Mouse (Mus musculus) induced T-regulatory cell, adult 2 months (primary cell): Measurements from ENCODE around the gene Sema4d.

Experiments
- DNase-seq: peaks from one replicate; pipeline ENCODE4 v3.0.0-alpha.2; 2012; ENCODE audit warnings: low read depth

Sema4d gene

GRCm38 (mm10) chr13:51753802-51754444 is 39.6 kb downstream of the Sema4d start:
- peak; percentile 83 for DNase-seq

- DNase-seq: no peak
Observed at GRCm38 (mm10) chr13:51753168-51753465, 40.4 kb downstream of the Sema4d start.

GRCm38 (mm10) chr13:51752346-51753167 is 41.0 kb downstream of the Sema4d start:
- DNase-seq: no peak

GRCm38 (mm10) chr13:51749578-51750345 is 43.8 kb downstream of the Sema4d start:
- DNase-seq: no peak

GRCm38 (mm10) chr13:51748009-51748552 is 45.5 kb downstream of the Sema4d start:
- peak; percentile 86 for DNase-seq

GRCm38 (mm10) chr13:51747069-51747468 is 46.5 kb downstream of the Sema4d start:
- DNase-seq: no peak

GRCm38 (mm10) chr13:51745862-51746261 is 47.7 kb downstream of the Sema4d start:
- DNase-seq: no peak

GRCm38 (mm10) chr13:51743855-51744254 is 49.7 kb downstream of the Sema4d start:
- DNase-seq: no peak

GRCm38 (mm10) chr13:51742551-51743052 is 50.9 kb downstream of the Sema4d start:
- peak; percentile 73 for DNase-seq

GRCm38 (mm10) chr13:51740776-51741175 is 52.8 kb downstream of the Sema4d start:
- peak; percentile 37 for DNase-seq

- no peak for DNase-seq
Observed at GRCm38 (mm10) chr13:51739713-51740112, 53.8 kb downstream of the Sema4d start.

- DNase-seq: peak; percentile 68
Observed at GRCm38 (mm10) chr13:51738531-51739117, 54.9 kb downstream of the Sema4d start.

GRCm38 (mm10) chr13:51737949-51738513 is 55.5 kb downstream of the Sema4d start:
- peak; percentile 81 for DNase-seq

GRCm38 (mm10) chr13:51737033-51737948 is 56.3 kb downstream of the Sema4d start:
- DNase-seq: no peak

GRCm38 (mm10) chr13:51736007-51736911 is 57.3 kb downstream of the Sema4d start:
- peak; percentile 71 for DNase-seq

- no peak for DNase-seq
Observed at GRCm38 (mm10) chr13:51734556-51734955, 59.0 kb downstream of the Sema4d start.

GRCm38 (mm10) chr13:51732097-51732664 is 61.4 kb downstream of the Sema4d start:
- peak; percentile 79 for DNase-seq

- DNase-seq: no peak
Observed at GRCm38 (mm10) chr13:51731474-51731873, 62.1 kb downstream of the Sema4d start.

- DNase-seq: peak; percentile 67
Observed at GRCm38 (mm10) chr13:51729887-51730361, 63.6 kb downstream of the Sema4d start.
